In genomic region chr4:152825185-152825584, GRCm38 (mm10) we compare ENCODE assay signal across 19 mouse cellular contexts.
DNase-seq lines count a peak whose midpoint lies in the region; ATAC-seq and TF ChIP-seq lines count a peak whose summit lies in the region.
"Had no signal": no experiment of that assay in that cellular context is flagged by ENCODE, and none has a peak within 500 bp of the region (broad histone marks: within the 10 kb centered on the region; RNA-seq: fewer than 3 reads in every experiment).

No protein-coding gene starts in this region.

- H3K36me3 ChIP-seq in forebrain, embryonic 14.5 days (ENCODE audit: control insufficient read depth, insufficient read depth, low read length): no peaks in the 10 kb centered on the region
- no peaks in the 10 kb centered on the region for H3K36me3 ChIP-seq in forebrain, embryonic 13.5 days (ENCODE audit: poor library complexity, severe bottlenecking)
- no peaks in the 10 kb centered on the region for H3K36me3 ChIP-seq in midbrain, embryonic 12.5 days
- no peaks in the 10 kb centered on the region for H3K36me3 ChIP-seq in midbrain, postnatal 0 days (ENCODE audit: insufficient read depth, low read length)
- H3K36me3 ChIP-seq in neural tube, embryonic 12.5 days: no peaks in the 10 kb centered on the region
- H3K36me3 ChIP-seq: limb, embryonic 12.5 days had no signal

- H3K4me1 ChIP-seq in forebrain, embryonic 14.5 days (ENCODE audit: control insufficient read depth, insufficient read depth, low read length): peaks cover 6% of the 10 kb centered on the region
- peaks cover 7% of the 10 kb centered on the region; the same call in 1 of the 2 replicates for H3K4me1 ChIP-seq in forebrain, embryonic 13.5 days
- H3K4me1 ChIP-seq in midbrain, embryonic 12.5 days: peaks cover 6% of the 10 kb centered on the region
- H3K4me1 ChIP-seq in midbrain, postnatal 0 days (ENCODE audit: insufficient read depth, low read length): no peaks in the 10 kb centered on the region
- peaks cover 9% of the 10 kb centered on the region; the same call in 1 of the 2 replicates for H3K4me1 ChIP-seq in neural tube, embryonic 12.5 days

- no peak for ATAC-seq in forebrain, embryonic 14.5 days
- no peak for ATAC-seq in forebrain, embryonic 13.5 days
- no peak for ATAC-seq in midbrain, embryonic 12.5 days (ENCODE audit: low FRiP score, low read depth)
- ATAC-seq in midbrain, postnatal 0 days (ENCODE audit: low FRiP score): no peak
- ATAC-seq in neural tube, embryonic 12.5 days (ENCODE audit: low FRiP score, low read depth): peak; percentile 75
- ATAC-seq: liver, postnatal 0 days had no signal

- WGBS in forebrain, embryonic 14.5 days: 21% methylated on average over 12 of the region's 12 CpGs
- 21% methylated on average over 9 of the region's 12 CpGs for WGBS in forebrain, embryonic 13.5 days
- WGBS in midbrain, embryonic 12.5 days: 48% methylated on average over 8 of the region's 12 CpGs
- WGBS in midbrain, postnatal 0 days: 26% methylated on average over 11 of the region's 12 CpGs
- 27% methylated on average over 12 of the region's 12 CpGs for WGBS in neural tube, embryonic 12.5 days

- H3K9ac ChIP-seq in forebrain, embryonic 14.5 days (ENCODE audit: low read length): no peak overlapping the region
- H3K9ac ChIP-seq in forebrain, embryonic 13.5 days: no peak overlapping the region
- H3K9ac ChIP-seq in midbrain, embryonic 12.5 days (replicated peaks): no peak overlapping the region
- no peak overlapping the region for H3K9ac ChIP-seq in midbrain, postnatal 0 days (replicated peaks; ENCODE audit: low read length, poor library complexity, severe bottlenecking)
- no peak overlapping the region for H3K9ac ChIP-seq in neural tube, embryonic 12.5 days
- H3K9ac ChIP-seq: limb, embryonic 12.5 days; liver, postnatal 0 days had no signal

- H3K9me3 ChIP-seq in forebrain, embryonic 14.5 days (replicated peaks; ENCODE audit: control insufficient read depth, low read length): peaks cover 10% of the 10 kb centered on the region
- peaks cover 9% of the 10 kb centered on the region for H3K9me3 ChIP-seq in forebrain, embryonic 13.5 days (replicated peaks)
- H3K9me3 ChIP-seq in midbrain, embryonic 12.5 days: peaks cover 15% of the 10 kb centered on the region
- H3K9me3 ChIP-seq in midbrain, postnatal 0 days (ENCODE audit: low read length): no peaks in the 10 kb centered on the region; the same call in 1 of the 2 replicates
- H3K9me3 ChIP-seq in neural tube, embryonic 12.5 days: peaks cover 8% of the 10 kb centered on the region

- H3K27me3 ChIP-seq in forebrain, embryonic 14.5 days (replicated peaks; ENCODE audit: control insufficient read depth, insufficient read depth, low read length): no peaks in the 10 kb centered on the region
- H3K27me3 ChIP-seq in forebrain, embryonic 13.5 days: 0 out of 2 replicates have a peak, but pooled peaks cover 3% of the 10 kb centered on the region
- H3K27me3 ChIP-seq in midbrain, embryonic 12.5 days: peaks cover 19% of the 10 kb centered on the region
- H3K27me3 ChIP-seq in midbrain, postnatal 0 days (ENCODE audit: insufficient read depth, low read length): no peaks in the 10 kb centered on the region
- no peaks in the 10 kb centered on the region for H3K27me3 ChIP-seq in neural tube, embryonic 12.5 days (replicated peaks)

- no peak for TF ChIP-seq CTCF in midbrain, postnatal 0 days (IDR thresholded peaks at IDR 0.05)

- peak; percentile 17 for DNase-seq in forebrain, embryonic 14.5 days (ENCODE audit: low spot score)
- no peak for DNase-seq in midbrain, postnatal 0 days (ENCODE audit: low spot score)
- DNase-seq in embryo, embryonic 11 days: peak; percentile 48
- DNase-seq in adrenal gland, postnatal 14 days: no peak
- DNase-seq in adipocyte (ENCODE audit: low spot score): no peak
- DNase-seq: adrenal gland, adult 2 months; gastrocnemius, postnatal 25 days; heart, adult 2 months; heart, postnatal 4 days; kidney, adult 11 months; kidney, postnatal 4 days; liver, postnatal 0 days; lung, postnatal 14 days had no signal

- H3K27ac ChIP-seq in forebrain, embryonic 14.5 days (ENCODE audit: low read depth, low read length): no peak overlapping the region
- no peak overlapping the region for H3K27ac ChIP-seq in forebrain, embryonic 13.5 days
- no peak overlapping the region for H3K27ac ChIP-seq in midbrain, embryonic 12.5 days (replicated peaks)
- H3K27ac ChIP-seq in midbrain, postnatal 0 days (ENCODE audit: low read depth, low read length): no peak overlapping the region
- no peak overlapping the region for H3K27ac ChIP-seq in neural tube, embryonic 12.5 days
- H3K27ac ChIP-seq: heart, adult 2 months; limb, embryonic 12.5 days; stomach, postnatal 0 days had no signal

- no peak overlapping the region for H3K4me3 ChIP-seq in forebrain, embryonic 14.5 days (ENCODE audit: low read depth, low read length)
- H3K4me3 ChIP-seq in forebrain, embryonic 13.5 days: no peak overlapping the region
- H3K4me3 ChIP-seq in midbrain, embryonic 12.5 days: no peak overlapping the region
- H3K4me3 ChIP-seq in midbrain, postnatal 0 days (ENCODE audit: low read depth, low read length): no peak overlapping the region
- H3K4me3 ChIP-seq in neural tube, embryonic 12.5 days: no peak overlapping the region
- H3K4me3 ChIP-seq: heart, adult 2 months; limb, embryonic 12.5 days had no signal

- no peak overlapping the region for H3K4me2 ChIP-seq in forebrain, embryonic 14.5 days (ENCODE audit: low read length)
- no peak overlapping the region for H3K4me2 ChIP-seq in forebrain, embryonic 13.5 days
- 0 out of 2 replicates have a peak overlapping the region, but pooled peaks have one; percentile 3 for H3K4me2 ChIP-seq in midbrain, embryonic 12.5 days (replicated peaks)
- no peak overlapping the region for H3K4me2 ChIP-seq in midbrain, postnatal 0 days (ENCODE audit: low read depth, low read length, poor library complexity, severe bottlenecking)
- H3K4me2 ChIP-seq in neural tube, embryonic 12.5 days (replicated peaks): peak overlapping the region; percentile 24; the same call in 1 of the 2 replicates
- H3K4me2 ChIP-seq: limb, embryonic 12.5 days; liver, embryonic 11.5 days had no signal

Comparison
In these comparisons a context has a peak if more than half of its experiments do, and no peak if none do; other contexts are left out.
1. H3K4me2 ChIP-seq: peak in midbrain, embryonic 12.5 days (single experiment) and neural tube, embryonic 12.5 days (single experiment); none in forebrain, embryonic 14.5 days (single experiment), forebrain, embryonic 13.5 days (single experiment) and midbrain, postnatal 0 days (single experiment).
2. DNase-seq: peak in forebrain, embryonic 14.5 days (single experiment) and embryo, embryonic 11 days (single experiment); none in midbrain, postnatal 0 days (single experiment), adrenal gland, postnatal 14 days (single experiment) and adipocyte (single experiment).